Mouse (Mus musculus): ENCODE measurements around the gene Insl3. TPM values are rescaled to one million over a fixed set of nuclear protein-coding genes. Genes with fewer than 3 reads are reported as not detected.
"Not testable (repeated sequence)": the region's sequence is repeated elsewhere in the genome, so short reads cannot be mapped to it uniquely, and the experiment has no call there.

Gene Insl3
- polyA plus RNA-seq, 1 experiment: 5.1 TPM

DNA sequence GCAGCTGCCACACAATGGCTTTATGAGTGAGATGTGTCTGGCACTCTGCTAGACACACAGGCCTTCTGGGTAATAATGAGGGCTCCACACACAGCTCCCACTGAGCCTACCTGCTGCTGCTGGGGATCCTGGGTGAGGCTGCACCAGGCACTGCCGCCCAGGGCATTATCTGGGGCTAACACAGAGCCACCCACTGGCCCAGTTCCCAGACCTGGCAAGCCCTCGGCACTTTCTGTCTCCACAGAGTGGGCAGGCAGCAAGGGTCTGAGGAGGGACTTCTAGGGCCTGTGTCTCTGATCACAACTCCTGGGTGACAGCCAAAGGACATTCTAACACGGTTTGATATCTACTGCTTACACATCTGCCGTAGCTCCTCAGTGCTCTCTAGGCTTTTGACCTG is 30.2 kb downstream of the Insl3 start:
- no peak overlapping the region for H3K27ac ChIP-seq (ENCODE audit: insufficient read depth, low read depth, low read length)

DNA sequence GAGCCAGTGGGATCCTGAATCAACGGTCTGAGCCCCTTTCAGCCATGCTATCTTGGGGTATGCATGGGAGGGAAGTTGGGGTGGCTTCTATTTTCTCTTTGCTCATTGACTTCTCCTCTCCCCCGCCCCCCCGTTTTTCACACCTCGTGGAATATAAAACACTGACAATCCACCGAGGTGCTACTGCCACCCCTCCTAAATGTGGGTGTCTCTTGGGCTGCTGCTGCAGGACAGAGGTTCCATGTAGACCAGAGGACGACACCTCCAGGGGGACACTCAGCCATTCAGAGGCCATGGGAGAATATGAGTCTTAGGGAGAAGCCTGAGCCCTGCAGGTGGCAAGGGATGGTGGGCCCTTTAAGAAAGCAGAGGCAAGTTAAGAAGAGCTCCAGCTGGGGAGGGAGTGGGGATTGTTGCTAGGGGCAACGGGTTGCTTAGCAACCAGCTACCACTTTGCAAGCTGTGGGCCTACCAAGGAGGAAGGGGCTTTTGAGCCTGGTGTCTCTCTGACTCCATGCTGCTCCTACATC is 31.0 kb downstream of the Insl3 start:
- Histone ChIP-seq H3K4me1 (ENCODE audit: control insufficient read depth, insufficient read depth, low read length) (no peaks in the 10 kb centered on the region), H3K4me3 (ENCODE audit: insufficient read depth, low read length) (no peak overlapping the region), H3K27ac (ENCODE audit: insufficient read depth, low read depth, low read length) (no peak overlapping the region)
- TF ChIP-seq POLR2A (IDR thresholded peaks at IDR 0.05; ENCODE audit: borderline replicate concordance, low read depth, low read length) (no peak), CTCF (IDR thresholded peaks at IDR 0.05; ENCODE audit: low read depth, low read length) (no peak)

More for the DNA sequence above, 30.2 kb downstream of the Insl3 start:
- TF ChIP-seq POLR2A (IDR thresholded peaks at IDR 0.05; ENCODE audit: borderline replicate concordance, low read depth, low read length) (no peak), CTCF (IDR thresholded peaks at IDR 0.05; ENCODE audit: low read depth, low read length) (no peak)
- no peaks in the 10 kb centered on the region for H3K4me1 ChIP-seq (ENCODE audit: control insufficient read depth, insufficient read depth, low read length)
- no peak overlapping the region for H3K4me3 ChIP-seq (ENCODE audit: insufficient read depth, low read length)

DNA sequence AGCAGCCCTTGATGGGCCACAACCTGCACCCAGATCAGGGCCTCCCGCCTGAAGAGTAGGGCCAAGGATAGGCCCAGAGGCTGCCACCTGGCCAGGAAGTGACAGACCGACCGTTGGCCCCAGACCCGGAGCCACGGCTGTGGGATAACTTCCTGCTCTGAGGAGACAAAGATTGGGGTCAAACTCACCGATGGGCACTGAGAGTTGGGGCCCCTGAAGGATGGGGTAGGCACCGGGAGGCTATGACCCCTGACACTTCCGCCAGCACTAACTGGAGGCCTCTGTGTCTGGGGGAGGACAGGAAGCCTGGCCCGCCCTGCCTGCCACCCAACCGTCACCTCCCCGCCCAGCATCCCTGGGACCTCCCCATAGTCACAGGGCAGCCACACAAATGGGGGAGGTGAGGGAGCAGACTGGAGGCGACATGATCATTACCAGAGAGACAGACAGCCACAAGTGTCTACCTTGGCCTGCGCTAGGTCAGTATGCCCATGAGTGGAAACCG is 34.1 kb downstream of the Insl3 start:
- TF ChIP-seq CTCF (IDR thresholded peaks at IDR 0.05; ENCODE audit: low read depth, low read length): no peak
- TF ChIP-seq POLR2A (IDR thresholded peaks at IDR 0.05; ENCODE audit: borderline replicate concordance, low read depth, low read length): no peak
- Histone ChIP-seq H3K4me3 (ENCODE audit: insufficient read depth, low read length) (no peak overlapping the region), H3K27ac (ENCODE audit: insufficient read depth, low read depth, low read length) (no peak overlapping the region), H3K4me1 (ENCODE audit: control insufficient read depth, insufficient read depth, low read length) (no peaks in the 10 kb centered on the region)

DNA sequence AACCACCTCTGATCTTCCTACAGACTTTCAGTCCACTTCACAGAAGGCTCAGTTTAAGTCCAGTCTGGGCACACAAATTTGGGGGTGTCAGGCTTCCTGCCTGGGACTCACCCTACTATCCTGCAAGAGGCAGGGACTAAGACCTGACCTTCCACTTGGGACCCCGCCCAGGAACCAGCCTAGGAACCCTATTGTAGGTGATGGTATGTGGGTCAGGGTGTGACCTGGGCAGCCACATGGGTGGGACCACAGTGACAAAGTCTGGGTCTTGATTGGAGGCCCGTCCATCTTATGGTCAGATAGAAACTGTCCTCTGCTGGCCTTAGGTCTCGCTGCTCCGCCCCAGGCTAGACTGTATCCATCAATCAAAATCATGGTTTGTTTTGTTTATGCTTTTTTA is 35.4 kb downstream of the Insl3 start:
- no peak overlapping the region for H3K4me3 ChIP-seq (ENCODE audit: insufficient read depth, low read length)
- H3K4me1 ChIP-seq (ENCODE audit: control insufficient read depth, insufficient read depth, low read length): peaks cover 3% of the 10 kb centered on the region; the same call in 1 of the 2 replicates
- TF ChIP-seq POLR2A (IDR thresholded peaks at IDR 0.05; ENCODE audit: borderline replicate concordance, low read depth, low read length) (no peak), CTCF (IDR thresholded peaks at IDR 0.05; ENCODE audit: low read depth, low read length) (no peak)
- H3K27ac ChIP-seq (ENCODE audit: insufficient read depth, low read depth, low read length): no peak overlapping the region

DNA sequence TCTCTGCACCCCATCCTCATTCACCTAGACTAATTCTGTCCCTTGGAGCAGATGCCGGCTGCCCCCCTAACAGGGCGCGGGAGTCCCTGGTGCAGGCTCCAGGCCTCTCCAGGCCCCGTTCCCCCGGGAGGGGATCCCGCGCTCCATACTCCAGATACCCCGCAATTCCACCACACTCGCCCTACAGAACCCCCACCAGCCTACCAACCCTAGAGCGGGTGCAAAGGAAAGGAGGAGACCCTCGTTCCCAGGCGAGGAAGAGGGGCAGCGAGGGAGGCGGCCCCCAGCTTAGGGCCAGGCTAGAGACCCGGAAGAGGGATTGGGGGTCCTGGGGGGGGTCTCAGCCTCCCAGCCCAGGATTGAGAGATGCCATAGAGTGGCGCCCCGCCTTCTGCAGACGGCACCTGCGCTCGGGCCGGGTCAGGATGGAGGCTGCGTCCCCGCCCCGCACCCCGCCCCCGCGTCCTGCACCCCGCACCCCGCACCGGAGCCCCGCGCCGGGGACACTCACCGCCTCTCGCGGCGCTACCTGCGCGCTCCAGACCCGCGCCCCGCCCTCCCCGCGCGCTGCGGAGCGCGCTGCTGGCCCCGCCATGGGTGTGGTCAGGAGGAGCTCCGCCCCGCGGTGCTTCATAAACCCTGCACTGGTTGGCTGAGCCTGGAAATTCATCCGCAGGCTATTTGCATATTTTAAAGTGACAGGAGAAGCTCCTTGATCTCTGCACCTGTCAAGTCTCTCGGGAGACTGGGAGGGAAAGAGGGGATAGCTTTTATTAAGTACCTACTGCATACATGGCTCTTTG is 36.3 kb downstream of the Insl3 start, which contains the start of gene Fcho1:
Fcho1 (minus strand) TSS at position 595 of the 803 bp plus-strand sequence.
- TF ChIP-seq POLR2A (IDR thresholded peaks at IDR 0.05; ENCODE audit: borderline replicate concordance, low read depth, low read length) (no peak), CTCF (IDR thresholded peaks at IDR 0.05; ENCODE audit: low read depth, low read length) (no peak)
- peak within 1 kb of the TSS; percentile 44 for H3K4me3 ChIP-seq (ENCODE audit: insufficient read depth, low read length)
- no peak within 1 kb of the TSS for H3K27ac ChIP-seq (ENCODE audit: insufficient read depth, low read depth, low read length)
- H3K4me1 ChIP-seq (ENCODE audit: control insufficient read depth, insufficient read depth, low read length): peaks cover 3% of the 10 kb centered on the region; the same call in 1 of the 2 replicates

DNA sequence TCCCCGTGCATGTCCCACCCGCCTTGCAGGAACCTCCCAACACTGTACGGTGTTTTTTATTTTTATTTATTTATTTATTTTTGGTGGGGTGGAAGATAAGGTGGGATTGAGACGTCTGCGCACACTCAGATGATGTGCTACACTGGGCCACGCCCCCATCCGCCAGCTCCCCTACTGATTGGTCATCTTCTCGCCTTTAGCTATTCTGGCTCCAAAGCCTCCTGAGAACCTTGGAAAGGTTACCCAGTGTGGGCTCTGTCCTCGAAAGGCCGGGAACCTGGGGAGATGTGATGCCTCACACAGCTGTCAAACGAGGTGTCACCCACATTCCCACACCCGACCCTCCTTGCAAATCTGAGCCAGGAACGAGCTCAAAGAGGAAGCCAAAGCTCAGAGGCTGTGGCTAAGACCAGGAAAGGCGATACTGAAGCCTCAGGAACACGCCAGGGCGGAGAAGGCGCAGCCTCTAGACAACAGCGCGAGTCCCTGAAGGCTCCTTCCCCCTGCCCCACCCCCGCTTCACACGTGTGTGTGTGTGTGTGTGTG is 39.3 kb downstream of the Insl3 start:
- Histone ChIP-seq H3K4me3 (ENCODE audit: insufficient read depth, low read length) (peak overlapping the region; percentile 55), H3K27ac (ENCODE audit: insufficient read depth, low read depth, low read length) (no peak overlapping the region), H3K4me1 (ENCODE audit: control insufficient read depth, insufficient read depth, low read length) (peaks cover 3% of the 10 kb centered on the region; the same call in 1 of the 2 replicates)
- TF ChIP-seq POLR2A (IDR thresholded peaks at IDR 0.05; ENCODE audit: borderline replicate concordance, low read depth, low read length) (no peak), CTCF (IDR thresholded peaks at IDR 0.05; ENCODE audit: low read depth, low read length) (no peak)

GRCm38 (mm10) chr8:71728826-71729620 is 40.0 kb downstream of the Insl3 start:
- Histone ChIP-seq H3K4me1 (ENCODE audit: control insufficient read depth, insufficient read depth, low read length) (peaks cover 3% of the 10 kb centered on the region; the same call in 1 of the 2 replicates), H3K27ac (ENCODE audit: insufficient read depth, low read depth, low read length) (no peak overlapping the region), H3K4me3 (ENCODE audit: insufficient read depth, low read length) (peak overlapping the region; percentile 55)
- TF ChIP-seq CTCF (IDR thresholded peaks at IDR 0.05; ENCODE audit: low read depth, low read length) (no peak), POLR2A (IDR thresholded peaks at IDR 0.05; ENCODE audit: borderline replicate concordance, low read depth, low read length) (no peak)

- H3K4me3 ChIP-seq (ENCODE audit: insufficient read depth, low read length): no peak overlapping the region
- TF ChIP-seq CTCF (IDR thresholded peaks at IDR 0.05; ENCODE audit: low read depth, low read length): peak; percentile 26; the same call in 1 of the 2 replicates
- no peak for TF ChIP-seq POLR2A (IDR thresholded peaks at IDR 0.05; ENCODE audit: borderline replicate concordance, low read depth, low read length)
- no peak overlapping the region for H3K27ac ChIP-seq (ENCODE audit: insufficient read depth, low read depth, low read length)
- H3K4me1 ChIP-seq (ENCODE audit: control insufficient read depth, insufficient read depth, low read length): peaks cover 3% of the 10 kb centered on the region; the same call in 1 of the 2 replicates
Measured at GRCm38 (mm10) chr8:71731652-71732230, 42.7 kb downstream of the Insl3 start.

- H3K4me3 ChIP-seq (ENCODE audit: insufficient read depth, low read length); H3K27ac ChIP-seq (ENCODE audit: insufficient read depth, low read depth, low read length); H3K4me1 ChIP-seq (ENCODE audit: control insufficient read depth, insufficient read depth, low read length): not testable (repeated sequence)
Measured at GRCm38 (mm10) chr8:71738316-71738715, 49.3 kb downstream of the Insl3 start.

Other genes with a start within 250 kb of the Insl3 start
- 12.0 and 13.3 TPM in 2 replicates for gene Abhd8, start 225.6 kb upstream of the Insl3 start, polyA plus RNA-seq (2012; ENCODE audit: insufficient read depth, insufficient read length, missing spikeins)
- gene Mrpl34, start 224.3 kb upstream of the Insl3 start, polyA plus RNA-seq (2012; ENCODE audit: insufficient read depth, insufficient read length, missing spikeins): 59.5 and 62.9 TPM in 2 replicates
- gene Dda1, start 220.0 kb upstream of the Insl3 start, polyA plus RNA-seq (2012; ENCODE audit: insufficient read depth, insufficient read length, missing spikeins): 42.3 and 45.5 TPM in 2 replicates
- gene Ano8, start 203.3 kb upstream of the Insl3 start, polyA plus RNA-seq (2012; ENCODE audit: insufficient read depth, insufficient read length, missing spikeins): 10.0 and 10.2 TPM in 2 replicates
- gene Gtpbp3, start 201.1 kb upstream of the Insl3 start, polyA plus RNA-seq (2012; ENCODE audit: insufficient read depth, insufficient read length, missing spikeins): 11.0 and 11.1 TPM in 2 replicates
- gene Plvap, start 177.5 kb upstream of the Insl3 start, polyA plus RNA-seq (2012; ENCODE audit: insufficient read depth, insufficient read length, missing spikeins): not detected in 2 replicates
- gene Ccdc194, start 163.5 kb upstream of the Insl3 start, polyA plus RNA-seq (2012; ENCODE audit: insufficient read depth, insufficient read length, missing spikeins): 0.40 TPM in 1 of 2 replicates, not detected in the other
- 358 and 369 TPM in 2 replicates for gene Bst2, start 151.8 kb upstream of the Insl3 start, polyA plus RNA-seq (2012; ENCODE audit: insufficient read depth, insufficient read length, missing spikeins)
- 64.5 and 65.3 TPM in 2 replicates for gene Mvb12a, start 146.3 kb upstream of the Insl3 start, polyA plus RNA-seq (2012; ENCODE audit: insufficient read depth, insufficient read length, missing spikeins)
- 15.9 and 17.7 TPM in 2 replicates for gene Tmem221, start 130.3 kb upstream of the Insl3 start, polyA plus RNA-seq (2012; ENCODE audit: insufficient read depth, insufficient read length, missing spikeins)
- gene Nxnl1, start 122.6 kb upstream of the Insl3 start, polyA plus RNA-seq (2012; ENCODE audit: insufficient read depth, insufficient read length, missing spikeins): not detected in 2 replicates
- 85.4 and 86.3 TPM in 2 replicates for gene Slc27a1, start 120.3 kb upstream of the Insl3 start, polyA plus RNA-seq (2012; ENCODE audit: insufficient read depth, insufficient read length, missing spikeins)
- 83.5 and 88.9 TPM in 2 replicates for gene Pgls, start 97.0 kb upstream of the Insl3 start, polyA plus RNA-seq (2012; ENCODE audit: insufficient read depth, insufficient read length, missing spikeins)
- 2.5 and 2.7 TPM in 2 replicates for gene Fam129c, start 91.6 kb upstream of the Insl3 start, polyA plus RNA-seq (2012; ENCODE audit: insufficient read depth, insufficient read length, missing spikeins)
- gene Colgalt1, start 78.2 kb upstream of the Insl3 start, polyA plus RNA-seq (2012; ENCODE audit: insufficient read depth, insufficient read length, missing spikeins): 111 and 113 TPM in 2 replicates
- gene Unc13a, start 17.5 kb upstream of the Insl3 start, polyA plus RNA-seq (2012; ENCODE audit: insufficient read depth, insufficient read length, missing spikeins): 1.0 and 1.3 TPM in 2 replicates
- 15.6 and 15.7 TPM in 2 replicates for gene Jak3, start 12.9 kb upstream of the Insl3 start, polyA plus RNA-seq (2012; ENCODE audit: insufficient read depth, insufficient read length, missing spikeins)
- 23.7 and 24.1 TPM in 2 replicates for gene B3gnt3, start 12.6 kb downstream of the Insl3 start, polyA plus RNA-seq (2012; ENCODE audit: insufficient read depth, insufficient read length, missing spikeins)
- gene Fcho1, start 36.5 kb downstream of the Insl3 start, polyA plus RNA-seq (2012; ENCODE audit: insufficient read depth, insufficient read length, missing spikeins): 7.2 and 8.8 TPM in 2 replicates
- 8.6 and 9.1 TPM in 2 replicates for gene Zfp709, start 192.8 kb downstream of the Insl3 start, polyA plus RNA-seq (2012; ENCODE audit: insufficient read depth, insufficient read length, missing spikeins)
- 1.1 and 1.2 TPM in 2 replicates for gene Zfp882, start 219.4 kb downstream of the Insl3 start, polyA plus RNA-seq (2012; ENCODE audit: insufficient read depth, insufficient read length, missing spikeins)
- gene Zfp617, start 219.4 kb downstream of the Insl3 start, polyA plus RNA-seq (2012; ENCODE audit: insufficient read depth, insufficient read length, missing spikeins): 14.4 and 17.5 TPM in 2 replicates

Measured in bone marrow macrophage, adult 2 months (primary cell).